Mouse (Mus musculus): ENCODE measurements around the gene Tmem102. TPM values are rescaled to one million over a fixed set of nuclear protein-coding genes. Genes with fewer than 3 reads are reported as not detected.

Tmem102 gene
- total RNA-seq, 4 experiments from 2014 or later, result 0.17 to 0.31 (median 0.24) TPM

- DNase-seq (ENCODE audit: low spot score in 2 of 2), result no peak
Observed at GRCm38 (mm10) chr11:69822080-69822479, 16.7 kb upstream of the Tmem102 start, which contains the start of gene Spem1. Spem1 (minus strand) TSS chr11:69822180.

- DNase-seq (ENCODE audit: low spot score in 2 of 2), result no peak
Observed at GRCm38 (mm10) chr11:69818871-69819270, 13.4 kb upstream of the Tmem102 start.

- DNase-seq (ENCODE audit: low spot score in 2 of 2), result no peak
Observed at GRCm38 (mm10) chr11:69818365-69818764, 12.9 kb upstream of the Tmem102 start, which contains the start of gene Spem2. Spem2 (minus strand) TSS chr11:69818465.

- no peak for DNase-seq (ENCODE audit: low spot score in 2 of 2)
Observed at GRCm38 (mm10) chr11:69816520-69816919, 11.1 kb upstream of the Tmem102 start.

- no peak for DNase-seq (ENCODE audit: low spot score in 2 of 2)
Observed at GRCm38 (mm10) chr11:69815155-69815554, 9.7 kb upstream of the Tmem102 start, which contains the start of gene Gm39566. Gm39566 (minus strand) TSS chr11:69815298.

- DNase-seq (ENCODE audit: low spot score in 2 of 2), result no peak
Observed at GRCm38 (mm10) chr11:69810280-69810679, 4.9 kb upstream of the Tmem102 start.

GRCm38 (mm10) chr11:69807641-69808040 is 2.2 kb upstream of the Tmem102 start:
- DNase-seq (ENCODE audit: low spot score in 2 of 2), result no peak

GRCm38 (mm10) chr11:69806378-69806777 is 954 bp upstream of the Tmem102 start:
- DNase-seq (ENCODE audit: low spot score in 2 of 2), result no peak

GRCm38 (mm10) chr11:69804652-69804940 is 828 bp downstream of the Tmem102 start:
- DNase-seq (ENCODE audit: low spot score in 2 of 2), result no peak

GRCm38 (mm10) chr11:69803786-69804651 is 1.4 kb downstream of the Tmem102 start:
- peak; percentile 55 to 64 for DNase-seq (ENCODE audit: low spot score in 2 of 2)

- no peak for DNase-seq (ENCODE audit: low spot score in 2 of 2)
Observed at GRCm38 (mm10) chr11:69803328-69803727, 2.1 kb downstream of the Tmem102 start.

GRCm38 (mm10) chr11:69802648-69803105 is 2.7 kb downstream of the Tmem102 start:
- peak; percentile 75 to 79 for DNase-seq (ENCODE audit: low spot score in 2 of 2)

- no peak for DNase-seq (ENCODE audit: low spot score in 2 of 2)
Observed at GRCm38 (mm10) chr11:69801379-69801977, 3.9 kb downstream of the Tmem102 start, which contains the start of gene Fgf11. Fgf11 (minus strand) TSS chr11:69801857.

- no peak for DNase-seq (ENCODE audit: low spot score in 2 of 2)
Observed at GRCm38 (mm10) chr11:69800392-69801197, 4.8 kb downstream of the Tmem102 start.

- peak in 1 of 2 experiments; percentile 36 for DNase-seq (ENCODE audit: low spot score in 2 of 2)
Observed at GRCm38 (mm10) chr11:69800138-69800391, 5.4 kb downstream of the Tmem102 start.

- DNase-seq (ENCODE audit: low spot score in 2 of 2), result no peak
Observed at GRCm38 (mm10) chr11:69799394-69800137, 5.9 kb downstream of the Tmem102 start.

GRCm38 (mm10) chr11:69797924-69798323 is 7.5 kb downstream of the Tmem102 start:
- no peak for DNase-seq (ENCODE audit: low spot score in 2 of 2)

- DNase-seq (ENCODE audit: low spot score in 2 of 2), result no peak
Observed at GRCm38 (mm10) chr11:69795983-69796435, 9.4 kb downstream of the Tmem102 start.

GRCm38 (mm10) chr11:69795168-69795982 is 10.0 kb downstream of the Tmem102 start, which contains the start of gene Chrnb1:
Chrnb1 (minus strand) TSS chr11:69795943.
- peak; percentile 93 to 95 for DNase-seq (ENCODE audit: low spot score in 2 of 2)

- no peak for DNase-seq (ENCODE audit: low spot score in 2 of 2)
Observed at GRCm38 (mm10) chr11:69793429-69793828, 12.0 kb downstream of the Tmem102 start.
